Mouse (Mus musculus) lung, postnatal 0 days (tissue): ENCODE results near the gene Adam15. TPM values are rescaled to one million over a fixed set of nuclear protein-coding genes. Genes with fewer than 3 reads are reported as not detected.

Experiments
- ATAC-seq: fragments of 200-750 bp; cut with Nextera tagmentation; 2 replicates; pipeline ENCODE4 v1.8.0; 2017; ENCODE audit warnings: moderate library complexity
- DNase-seq: peaks from one replicate; pipeline ENCODE4 v3.0.0-alpha.2; 2016; ENCODE audit warnings: low spot score
- H3K27ac ChIP-seq: fragments of 300-500 bp; sonication (generic); 2 replicates; pipeline ENCODE4 v1.5.1; 2014; ENCODE audit warnings: antibody characterized with exemption, mild to moderate bottlenecking, low read length, mixed read lengths
- H3K27me3 ChIP-seq: fragments of 300-500 bp; sonication (generic); replicated peaks from 2 replicates; pipeline ENCODE4 v1.6.1; 2014; ENCODE audit warnings: low read length, mixed read lengths; ENCODE audit not compliant: insufficient read depth
- H3K36me3 ChIP-seq: fragments of 300-500 bp; sonication (generic); 2 replicates; pipeline ENCODE4 v1.6.1; 2014; ENCODE audit warnings: low read length, mixed read lengths; ENCODE audit not compliant: insufficient read depth
- H3K4me1 ChIP-seq: fragments of 300-500 bp; sonication (generic); 2 replicates; pipeline ENCODE4 v1.6.1; 2014; ENCODE audit warnings: antibody characterized with exemption, low read depth, low read length, mixed read lengths; ENCODE audit not compliant: insufficient read depth
- H3K4me2 ChIP-seq: fragments of 300-500 bp; sonication (generic); replicated peaks from 2 replicates; pipeline ENCODE4 v1.6.1; 2014; ENCODE audit warnings: low read depth, mild to moderate bottlenecking, low read length, moderate library complexity, mixed read lengths
- H3K4me3 ChIP-seq: fragments of 300-500 bp; sonication (generic); 2 replicates; pipeline ENCODE4 v1.5.1; 2014; ENCODE audit warnings: low read depth, low read length
- H3K9ac ChIP-seq: fragments of 300-500 bp; sonication (generic); replicated peaks from 2 replicates; pipeline ENCODE4 v1.6.1; 2014; ENCODE audit warnings: low read depth, mild to moderate bottlenecking
- H3K9me3 ChIP-seq: fragments of 300-500 bp; sonication (generic); 2 replicates; pipeline ENCODE4 v1.6.1; 2016; ENCODE audit warnings: low read length, mixed read lengths
- CTCF ChIP-seq: IDR thresholded peaks from 2 replicates; pipeline ENCODE4 v1.5.1; 2016; ENCODE audit warnings: antibody characterized with exemption, mild to moderate bottlenecking
- EP300 ChIP-seq: IDR thresholded peaks from 2 replicates; pipeline ENCODE4 v1.6.1; 2016; ENCODE audit warnings: antibody characterized with exemption, mild to moderate bottlenecking, control low read depth
- WGBS: fragments of 180-500 bp; shearing (Covaris S2); extraction: QIAGEN DNeasy Blood & Tissue Kit; methylation state at CpG from one replicate; pipeline ENCODE4 v1.1.7; 2014; 5-methylcytosine and 5-hydroxymethylcytosine counted together
- polyA plus RNA-seq: library from polyadenylated mRNA; unstranded; fragments of >200 nt; fragmentation: Nextera tagmentation; extraction: Ambion mirVana; gene quantifications from 2 replicates; pipeline ENCODE4 v1.2.1, GENCODE M21; 2015

The Adam15 gene
- polyA plus RNA-seq, 1 experiment from 2014 or later: 177 TPM

- H3K36me3 ChIP-seq: 0 out of 2 replicates have a peak, but pooled peaks cover 2% of the 10 kb centered on the region
- WGBS: 14% methylated on average over 8 of the region's 8 CpGs
- H3K4me1 ChIP-seq: no peaks in the 10 kb centered on the region
- no peak overlapping the region for H3K4me2 ChIP-seq
- TF ChIP-seq EP300 (no peak), CTCF (peak; percentile 95)
- H3K27ac ChIP-seq: no peak overlapping the region
- ATAC-seq: peak; percentile 23
- no peaks in the 10 kb centered on the region for H3K27me3 ChIP-seq
- no peak overlapping the region for H3K4me3 ChIP-seq
- H3K9ac ChIP-seq: no peak overlapping the region
- no peaks in the 10 kb centered on the region for H3K9me3 ChIP-seq
- peak; percentile 76 for DNase-seq
Observed at GRCm38 (mm10) chr3:89339416-89339815, 10.4 kb downstream of the Adam15 start.

- WGBS: 3% methylated on average over 44 of the region's 44 CpGs
Observed at GRCm38 (mm10) chr3:89337721-89338578, 11.8 kb downstream of the Adam15 start, which contains the start of gene Efna4. TSS of gene Efna4 (minus strand) at chr3:89338028.

GRCm38 (mm10) chr3:89337062-89337720 lies 12.6 kb downstream of the Adam15 start:
- Histone ChIP-seq H3K9ac (peak overlapping the region; percentile 55), H3K4me2 (peak overlapping the region; percentile 96), H3K27me3 (no peaks in the 10 kb centered on the region), H3K36me3 (peaks cover 4% of the 10 kb centered on the region; the same call in 1 of the 2 replicates), H3K4me1 (no peaks in the 10 kb centered on the region), H3K27ac (peak overlapping the region; percentile 80), H3K4me3 (peak overlapping the region; percentile 72), H3K9me3 (no peaks in the 10 kb centered on the region)
- peak; percentile 6 for ATAC-seq
- DNase-seq: no peak
- TF ChIP-seq CTCF: no peak
- no peak for TF ChIP-seq EP300
- WGBS: under 1% methylated on average over 20 of the region's 21 CpGs

More at GRCm38 (mm10) chr3:89337721-89338578, 11.8 kb downstream of the Adam15 start, which contains the start of gene Efna4:
- ATAC-seq (peak; percentile 85), DNase-seq (peak; percentile 88)
- no peak for TF ChIP-seq EP300
- no peak for TF ChIP-seq CTCF
- Histone ChIP-seq H3K4me2 (peak within 1 kb of the TSS; percentile 96), H3K4me1 (no peaks in the 10 kb centered on the region), H3K4me3 (peak within 1 kb of the TSS; percentile 72), H3K9ac (peak within 1 kb of the TSS; percentile 55), H3K27me3 (no peaks in the 10 kb centered on the region), H3K36me3 (peaks cover 4% of the 10 kb centered on the region; the same call in 1 of the 2 replicates), H3K27ac (peak within 1 kb of the TSS; percentile 80), H3K9me3 (no peaks in the 10 kb centered on the region)

GRCm38 (mm10) chr3:89336529-89336928 lies 13.3 kb downstream of the Adam15 start:
- Histone ChIP-seq H3K27ac (no peak overlapping the region), H3K4me3 (no peak overlapping the region), H3K36me3 (peaks cover 4% of the 10 kb centered on the region; the same call in 1 of the 2 replicates), H3K4me1 (no peaks in the 10 kb centered on the region), H3K27me3 (no peaks in the 10 kb centered on the region), H3K9me3 (no peaks in the 10 kb centered on the region), H3K4me2 (peak overlapping the region; percentile 96; the same call in 1 of the 2 replicates), H3K9ac (0 out of 2 replicates have a peak overlapping the region, but pooled peaks have one; percentile 55)
- WGBS: 22% methylated on average over 6 of the region's 6 CpGs
- DNase-seq (no peak), ATAC-seq (no peak)
- TF ChIP-seq CTCF: no peak
- TF ChIP-seq EP300: no peak

GRCm38 (mm10) chr3:89333053-89333452 lies 16.7 kb downstream of the Adam15 start:
- H3K4me2 ChIP-seq: no peak overlapping the region
- H3K9me3 ChIP-seq: no peaks in the 10 kb centered on the region
- H3K27ac ChIP-seq: no peak overlapping the region
- no peak for TF ChIP-seq EP300
- no peak for TF ChIP-seq CTCF
- no peak overlapping the region for H3K9ac ChIP-seq
- DNase-seq (no peak), ATAC-seq (no peak)
- H3K4me3 ChIP-seq: no peak overlapping the region
- no peaks in the 10 kb centered on the region for H3K4me1 ChIP-seq
- H3K27me3 ChIP-seq: no peaks in the 10 kb centered on the region
- 59% methylated on average over 11 of the region's 11 CpGs for WGBS
- H3K36me3 ChIP-seq: peaks cover 4% of the 10 kb centered on the region; the same call in 1 of the 2 replicates

GRCm38 (mm10) chr3:89332476-89332875 lies 17.3 kb downstream of the Adam15 start:
- WGBS: 41% methylated on average over 12 of the region's 12 CpGs
- DNase-seq (no peak), ATAC-seq (no peak)

More at GRCm38 (mm10) chr3:89332476-89332875, 17.3 kb downstream of the Adam15 start:
- Histone ChIP-seq H3K4me3 (no peak overlapping the region), H3K27ac (no peak overlapping the region), H3K9ac (no peak overlapping the region), H3K27me3 (no peaks in the 10 kb centered on the region), H3K36me3 (peaks cover 4% of the 10 kb centered on the region; the same call in 1 of the 2 replicates), H3K4me2 (no peak overlapping the region), H3K4me1 (no peaks in the 10 kb centered on the region), H3K9me3 (no peaks in the 10 kb centered on the region)
- TF ChIP-seq EP300: no peak
- TF ChIP-seq CTCF: no peak
